Mouse (Mus musculus): ENCODE data around the gene Pcolce. TPM values are rescaled to one million over a fixed set of nuclear protein-coding genes. Genes with fewer than 3 reads are reported as not detected.

Pcolce gene
- 100 to 1,000 TPM; 874 to 904 TPM for total RNA-seq (2021)
- long read RNA-seq, experiment 1, transcript Pcolce-209 (2 exons, 555 nt): minor isoform, 48 of 946 reads
- long read RNA-seq, experiment 1, transcript Pcolce-201 (9 exons, 1,626 nt): major isoform, 670 of 946 reads
- long read RNA-seq, experiment 1, transcript Pcolce-202 (10 exons, 1,585 nt): minor isoform, 5 of 946 reads
- long read RNA-seq, experiment 1, partial matches to known transcripts: 194 of 946 reads
- long read RNA-seq, experiment 1, other reads (novel, unspliced or antisense): 29 of 946 reads
- long read RNA-seq, experiment 2, transcript Pcolce-201 (9 exons, 1,626 nt): major isoform, 470 of 570 reads
- long read RNA-seq, experiment 2, transcript Pcolce-209 (2 exons, 555 nt): minor isoform, 10 of 570 reads
- long read RNA-seq, experiment 2, partial matches to known transcripts: 68 of 570 reads
- long read RNA-seq, experiment 2, other reads (novel, unspliced or antisense): 19 of 570 reads

- peak; percentile 76 to 81 for DNase-seq
Measured at GRCm38 (mm10) chr5:137613550-137613949, at the start of gene Pcolce. Gene Pcolce, minus strand, starts transcription at chr5:137613784.

- DNase-seq: no peak
Measured at GRCm38 (mm10) chr5:137663057-137663456, 49.5 kb upstream of the Pcolce start.

- peak; percentile 79 to 88 for DNase-seq
Measured at GRCm38 (mm10) chr5:137660064-137660688, 46.6 kb upstream of the Pcolce start.

GRCm38 (mm10) chr5:137656977-137657376, 43.4 kb upstream of the Pcolce start:
- DNase-seq: peak; percentile 72 to 83

GRCm38 (mm10) chr5:137654746-137655145, 41.2 kb upstream of the Pcolce start:
- DNase-seq: no peak

- DNase-seq: no peak
Measured at GRCm38 (mm10) chr5:137653366-137653765, 39.8 kb upstream of the Pcolce start.

- peak; percentile 70 to 87 for DNase-seq
Measured at GRCm38 (mm10) chr5:137652474-137652873, 38.9 kb upstream of the Pcolce start.

GRCm38 (mm10) chr5:137649669-137650571, 36.3 kb upstream of the Pcolce start:
- DNase-seq: no peak

GRCm38 (mm10) chr5:137649251-137649650, 35.7 kb upstream of the Pcolce start:
- no peak for DNase-seq

- no peak for DNase-seq
Measured at GRCm38 (mm10) chr5:137647827-137648601, 34.4 kb upstream of the Pcolce start.

GRCm38 (mm10) chr5:137645652-137646091, 32.1 kb upstream of the Pcolce start, which contains the start of gene Irs3:
Gene Irs3, minus strand, starts transcription at chr5:137645714.
- DNase-seq: peak in 1 of 2 experiments; percentile 47

GRCm38 (mm10) chr5:137645091-137645651, 31.6 kb upstream of the Pcolce start:
- peak; percentile 33 to 43 for DNase-seq

GRCm38 (mm10) chr5:137644484-137644883, 30.9 kb upstream of the Pcolce start:
- DNase-seq: no peak

GRCm38 (mm10) chr5:137642886-137643285, 29.3 kb upstream of the Pcolce start:
- no peak for DNase-seq

GRCm38 (mm10) chr5:137641054-137641453, 27.5 kb upstream of the Pcolce start, which contains the start of gene Sap25:
Gene Sap25, plus strand, starts transcription at chr5:137641334.
- DNase-seq: peak; percentile 40 to 68

- no peak for DNase-seq
Measured at GRCm38 (mm10) chr5:137639472-137639871, 25.9 kb upstream of the Pcolce start.

- DNase-seq: no peak
Measured at GRCm38 (mm10) chr5:137633397-137634084, 20.0 kb upstream of the Pcolce start.

- DNase-seq: no peak
Measured at GRCm38 (mm10) chr5:137631591-137631990, 18.0 kb upstream of the Pcolce start.

- no peak for DNase-seq
Measured at GRCm38 (mm10) chr5:137631171-137631570, 17.6 kb upstream of the Pcolce start.

- no peak for DNase-seq
Measured at GRCm38 (mm10) chr5:137630602-137631001, 17.0 kb upstream of the Pcolce start.
